Mouse (Mus musculus): ENCODE measurements around the gene Nfkbiz.

DNA sequence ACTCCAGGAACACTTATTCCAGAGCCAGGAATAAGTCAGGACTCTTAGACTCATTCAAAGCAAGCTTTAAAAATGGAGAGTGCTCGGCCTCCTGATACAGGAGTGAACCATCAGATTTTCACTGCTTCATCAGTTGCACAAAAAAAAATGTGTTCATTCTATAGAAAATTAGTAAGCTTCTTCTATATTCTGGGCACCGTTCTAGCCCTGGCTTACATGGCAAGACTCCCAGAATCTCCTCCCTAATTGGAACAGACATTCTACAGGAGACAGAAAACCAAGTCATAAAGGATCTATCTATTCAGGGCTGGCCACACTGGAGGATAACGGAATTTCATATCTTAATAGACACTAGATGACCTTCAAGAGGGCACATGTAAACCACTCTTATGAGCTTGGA is 22.4 kb upstream of the Nfkbiz start:
- TF ChIP-seq E2F4 (IDR thresholded peaks at IDR 0.05; ENCODE audit: borderline replicate concordance, low read depth, low read length) (no peak), ZKSCAN1 (IDR thresholded peaks at IDR 0.05; ENCODE audit: low read depth, low read length) (no peak), CTCF (IDR thresholded peaks at IDR 0.05 in 2 of 3, conservative IDR thresholded peaks at IDR 0.05 in 1 of 3; ENCODE audit: control insufficient read depth in 1 of 3, insufficient read depth in 1 of 3, low read depth in 2 of 3, low read length in 3 of 3, poor library complexity in 1 of 3, severe bottlenecking in 1 of 3) (no peak), POLR2A (IDR thresholded peaks at IDR 0.05; ENCODE audit: control insufficient read depth in 1 of 2, insufficient read depth in 1 of 2, low read depth in 1 of 2, low read length in 2 of 2, poor library complexity in 1 of 2) (no peak)
